Mouse (Mus musculus): ENCODE data around the gene Myo1h.

The Myo1h gene

GRCm38 (mm10) chr5:114288874-114289273 lies at the start of gene Myo1h:
Myo1h (plus strand) TSS chr5:114289166.
- DNase-seq (ENCODE audit: low spot score in 2 of 2), result no peak

DNA sequence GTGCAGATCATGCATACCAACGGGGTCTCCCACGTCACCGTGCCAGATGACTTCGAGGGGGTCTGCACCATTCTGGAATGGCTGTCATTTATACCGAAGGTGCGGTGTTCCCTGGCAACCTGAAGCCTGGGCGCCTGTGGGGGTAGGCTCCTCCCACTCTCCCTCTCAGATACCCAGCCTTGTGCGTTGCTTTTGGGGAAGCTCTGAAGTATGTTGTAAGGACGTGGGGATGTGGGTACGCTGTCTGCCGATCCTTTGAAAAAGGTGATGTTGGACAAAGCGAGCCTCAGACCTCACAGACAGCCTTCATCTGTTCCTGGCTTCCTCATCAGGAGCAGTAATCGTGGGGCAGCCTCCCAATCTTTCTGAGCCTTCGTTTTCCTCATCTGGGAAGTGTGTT lies 49.2 kb upstream of the Myo1h start:
- DNase-seq (ENCODE audit: low spot score in 2 of 2), result no peak

DNA sequence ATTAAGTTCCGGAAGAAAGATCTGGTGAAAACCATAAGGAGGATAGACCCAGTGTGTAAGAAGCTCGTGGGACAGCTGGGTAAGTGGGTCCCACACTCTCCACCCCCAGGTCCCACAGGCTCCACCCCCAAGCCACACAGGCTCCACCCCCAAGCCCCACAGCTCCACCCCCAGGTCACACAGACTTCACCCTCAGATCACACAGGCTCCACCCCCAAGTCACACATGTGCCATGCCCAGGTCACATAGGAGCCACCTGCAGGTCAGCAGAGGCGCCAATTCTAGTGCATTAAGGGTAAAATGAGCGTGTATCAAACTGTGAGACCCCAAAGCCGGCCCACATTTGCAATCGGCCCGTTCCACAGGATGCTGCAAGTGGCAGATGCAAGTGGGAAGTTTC lies 42.5 kb upstream of the Myo1h start:
- no peak for DNase-seq (ENCODE audit: low spot score in 2 of 2)

- DNase-seq (ENCODE audit: low spot score in 2 of 2), result peak; percentile 42 to 43
Observed at GRCm38 (mm10) chr5:114248174-114248589, 40.8 kb upstream of the Myo1h start.

DNA sequence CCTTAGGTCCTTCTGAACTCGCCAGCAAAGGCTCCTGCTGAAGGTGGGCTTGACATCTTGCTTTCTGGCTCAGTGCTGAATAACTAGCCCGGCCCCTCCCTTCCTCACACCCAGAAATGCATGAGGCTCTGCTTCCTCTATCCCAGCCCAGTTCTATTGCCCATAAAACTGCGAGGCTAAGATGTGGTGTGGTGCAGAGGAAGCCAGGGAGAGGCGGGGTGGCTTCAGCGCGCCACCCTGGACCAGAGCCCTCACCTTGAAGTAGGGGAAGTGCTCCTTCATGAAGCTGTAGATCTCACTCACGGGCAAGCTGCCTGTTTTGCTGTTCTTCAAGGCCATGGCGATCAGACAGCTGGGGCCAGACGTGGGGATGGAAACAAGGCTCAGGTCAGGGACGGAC lies 29.5 kb upstream of the Myo1h start:
- no peak for DNase-seq (ENCODE audit: low spot score in 2 of 2)

GRCm38 (mm10) chr5:114261494-114261893 lies 27.5 kb upstream of the Myo1h start:
- no peak for DNase-seq (ENCODE audit: low spot score in 2 of 2)

- no peak for DNase-seq (ENCODE audit: low spot score in 2 of 2)
Observed at GRCm38 (mm10) chr5:114264030-114264459, 24.9 kb upstream of the Myo1h start.

- DNase-seq (ENCODE audit: low spot score in 2 of 2), result no peak
Observed at GRCm38 (mm10) chr5:114264791-114265190, 24.2 kb upstream of the Myo1h start.

- DNase-seq (ENCODE audit: low spot score in 2 of 2), result no peak
Observed at GRCm38 (mm10) chr5:114268646-114269045, 20.3 kb upstream of the Myo1h start.

DNA sequence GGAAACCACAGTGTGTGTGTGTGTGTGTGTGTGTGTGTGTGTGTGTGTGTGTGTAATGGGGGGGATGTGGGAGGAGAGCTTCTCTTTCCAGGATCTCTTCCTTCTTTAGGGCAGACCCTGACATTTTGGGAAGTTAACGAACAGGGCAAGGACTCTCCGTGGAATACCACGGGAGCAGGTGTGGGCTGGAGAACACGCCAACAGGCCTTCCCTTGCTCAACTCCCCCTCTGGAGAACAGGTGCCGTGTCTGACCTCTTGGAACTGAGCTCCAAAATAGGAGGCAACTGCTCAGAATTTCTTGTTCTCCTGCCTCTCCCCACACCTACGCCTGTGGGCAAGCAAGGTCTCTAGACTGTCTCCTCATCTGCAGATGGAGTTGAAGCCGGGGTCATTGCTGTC lies 19.5 kb upstream of the Myo1h start:
- DNase-seq (ENCODE audit: low spot score in 2 of 2), result no peak

DNA sequence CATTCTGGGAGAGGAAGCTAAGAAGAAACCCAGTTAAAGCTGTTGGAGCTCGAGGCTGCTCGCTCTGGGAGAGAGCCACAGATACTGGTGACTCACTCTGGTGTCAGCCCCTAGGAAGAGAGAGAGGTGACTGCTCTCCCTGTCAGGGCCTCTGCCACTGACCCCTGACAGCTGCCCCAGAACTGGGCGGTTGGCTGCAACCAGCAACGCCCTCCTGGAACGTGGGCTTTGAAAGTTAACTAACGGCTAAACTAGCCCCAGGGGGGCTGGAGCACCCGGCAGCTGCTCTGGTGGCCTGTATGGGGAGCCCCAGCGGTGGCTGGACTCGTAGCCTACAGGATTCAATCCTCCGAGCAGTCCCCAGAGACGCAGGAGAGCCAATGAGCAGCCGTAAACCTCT lies 19.0 kb upstream of the Myo1h start:
- DNase-seq (ENCODE audit: low spot score in 2 of 2), result no peak

DNA sequence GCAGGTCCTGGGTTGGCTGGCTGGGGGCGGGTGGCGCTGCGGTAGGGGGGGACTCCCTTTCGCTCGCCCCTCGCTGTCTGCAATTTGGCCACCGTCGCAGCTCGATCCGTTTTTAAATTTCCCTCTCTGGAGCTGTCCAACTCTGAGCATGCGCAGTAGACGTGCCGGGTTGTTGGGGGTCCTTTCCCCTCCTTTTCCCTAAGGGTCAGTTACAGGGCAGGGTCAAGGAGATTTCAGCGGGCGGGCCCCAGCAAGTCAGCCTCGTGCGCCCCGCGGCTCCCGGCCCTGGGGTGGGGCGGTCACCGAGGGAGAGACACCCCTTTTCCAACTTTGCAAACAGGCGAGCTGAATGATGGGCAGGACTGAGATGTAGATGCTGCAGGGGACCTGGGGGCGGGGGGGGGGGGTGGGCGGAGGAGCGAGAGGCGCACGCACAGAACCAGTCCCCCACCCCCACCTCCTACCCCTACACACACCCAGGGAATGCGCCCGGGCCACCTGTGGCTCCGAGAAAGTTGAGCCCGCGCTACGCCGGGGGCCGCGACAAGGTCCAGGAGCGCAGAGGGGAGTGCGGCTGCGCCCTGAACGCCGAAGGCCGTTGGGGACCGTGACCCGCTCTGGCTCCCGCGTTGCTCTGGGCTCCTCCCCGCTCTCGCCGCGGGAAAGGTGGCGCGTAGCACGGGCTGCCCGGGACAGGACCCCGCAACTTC lies 15.1 kb upstream of the Myo1h start, which contains the start of gene Foxn4:
Gene Foxn4 (minus strand): TSS at position 115 of the 710 bp plus-strand sequence.
- DNase-seq (ENCODE audit: low spot score in 2 of 2), result no peak

DNA sequence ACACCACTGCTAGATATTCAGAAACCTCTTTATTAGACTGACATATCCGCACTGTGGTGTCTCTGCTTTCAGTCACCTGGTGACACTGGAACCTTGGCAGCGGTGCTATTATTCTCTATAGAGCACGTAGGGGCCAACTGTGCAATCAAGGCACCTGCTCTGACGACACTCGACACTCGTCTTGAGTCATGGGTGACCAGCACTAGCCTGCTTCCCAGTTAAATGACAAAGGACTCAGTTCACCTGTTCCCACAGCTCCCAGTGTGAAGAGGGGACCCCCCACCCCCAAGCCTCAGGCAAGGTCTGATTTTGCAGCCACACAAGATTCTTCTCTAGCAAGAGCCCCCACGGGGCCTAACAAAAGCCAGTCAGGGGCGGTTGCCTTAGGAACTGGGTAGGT lies 13.6 kb upstream of the Myo1h start:
- no peak for DNase-seq (ENCODE audit: low spot score in 2 of 2)

DNA sequence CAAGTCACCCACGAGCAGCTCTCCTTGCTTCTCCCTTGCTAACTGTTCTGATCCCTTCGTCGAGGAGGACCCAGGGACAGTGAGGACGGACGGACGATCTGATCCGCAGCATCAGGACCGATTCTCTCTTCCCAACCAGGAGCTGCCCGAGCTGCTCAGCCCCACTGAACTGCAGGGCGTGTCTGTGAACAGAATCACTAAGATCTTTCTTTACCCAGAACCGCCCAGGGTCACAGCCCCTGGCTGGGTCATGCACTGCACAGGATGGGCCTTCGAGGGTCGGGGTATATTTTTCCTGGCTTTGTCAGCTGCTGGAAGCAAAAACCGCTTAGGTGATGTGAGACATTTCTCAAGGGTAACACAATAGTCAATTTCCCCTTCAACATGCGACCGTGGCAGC lies 13.0 kb upstream of the Myo1h start:
- DNase-seq (ENCODE audit: low spot score in 2 of 2), result no peak

GRCm38 (mm10) chr5:114279382-114280143 lies 9.4 kb upstream of the Myo1h start:
- DNase-seq (ENCODE audit: low spot score in 2 of 2), result no peak

- DNase-seq (ENCODE audit: low spot score in 2 of 2), result no peak
Observed at GRCm38 (mm10) chr5:114282346-114282745, 6.6 kb upstream of the Myo1h start.

DNA sequence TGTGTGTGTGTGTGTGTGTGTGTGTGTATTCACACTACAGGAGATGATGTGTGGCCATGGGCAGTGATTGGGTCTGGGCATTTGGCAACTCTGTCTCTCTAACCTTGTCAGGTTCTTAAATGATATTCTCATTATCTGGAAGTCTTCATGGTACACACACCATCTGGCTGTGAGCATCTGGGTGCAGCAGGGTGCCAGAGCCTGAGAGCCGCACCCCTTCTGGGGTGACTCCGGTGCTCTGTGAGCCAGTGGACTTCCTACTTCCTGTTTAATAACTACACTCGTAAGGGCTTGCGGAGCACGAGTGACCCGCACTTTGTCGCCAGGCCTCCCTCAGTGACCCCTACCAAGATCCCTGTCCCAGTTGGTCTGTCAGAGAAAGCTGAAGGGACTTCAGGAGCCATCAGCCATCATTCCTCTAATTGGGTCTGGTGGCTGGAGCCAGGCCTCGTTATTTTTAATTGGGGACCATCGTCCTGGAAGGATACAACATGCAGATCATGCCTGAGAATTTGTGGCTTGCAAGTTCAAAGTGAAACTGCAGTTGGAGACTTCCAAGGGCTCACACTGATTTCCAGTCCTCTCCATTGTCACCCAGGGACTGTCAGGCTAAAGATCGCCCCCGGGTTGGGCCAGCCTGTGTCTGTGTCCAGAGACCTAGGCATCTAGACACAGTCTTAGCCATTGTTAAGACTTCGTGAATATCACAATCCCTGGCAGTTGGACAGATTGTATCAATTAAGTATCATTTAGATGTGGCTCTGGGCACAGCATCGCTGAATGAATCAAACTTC lies 4.2 kb upstream of the Myo1h start:
- DNase-seq (ENCODE audit: low spot score in 2 of 2), result no peak

- DNase-seq (ENCODE audit: low spot score in 2 of 2), result no peak
Observed at GRCm38 (mm10) chr5:114285398-114285700, 3.6 kb upstream of the Myo1h start.

GRCm38 (mm10) chr5:114286102-114286501 lies 2.9 kb upstream of the Myo1h start:
- no peak for DNase-seq (ENCODE audit: low spot score in 2 of 2)

DNA sequence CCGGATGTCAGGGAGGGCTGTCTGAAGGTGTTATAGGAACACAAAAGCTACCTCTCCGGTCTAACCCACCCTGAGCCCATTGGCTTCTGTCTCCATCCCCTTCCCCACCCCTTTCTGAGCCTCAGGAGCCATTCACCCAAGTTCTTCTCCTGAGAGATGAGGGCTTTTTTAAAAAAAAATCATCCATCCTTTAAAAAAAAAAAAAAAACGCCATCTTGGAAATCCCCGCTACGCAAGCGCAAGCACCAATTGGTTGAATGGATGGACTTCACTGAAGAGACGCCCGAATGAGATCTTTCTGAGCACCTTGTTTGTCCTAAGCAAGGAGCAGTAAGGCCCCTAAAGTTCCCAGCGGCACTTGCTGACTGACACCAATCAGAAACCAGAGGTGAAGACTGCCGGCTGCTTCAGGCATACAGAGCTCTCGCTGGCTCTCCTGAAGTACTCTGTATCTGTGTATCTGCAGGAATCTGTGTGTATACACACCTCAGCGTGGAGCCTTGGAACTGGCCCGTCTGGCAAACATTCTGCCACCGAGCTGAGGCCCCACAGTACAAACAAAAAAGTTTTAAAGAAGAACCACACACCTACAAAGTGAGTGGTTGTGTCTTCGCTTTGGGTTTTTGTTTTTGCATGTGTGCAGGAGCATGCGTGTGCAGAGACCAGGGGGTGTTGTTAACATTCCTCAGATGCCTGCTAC lies 1.9 kb upstream of the Myo1h start:
- DNase-seq (ENCODE audit: low spot score in 2 of 2), result no peak

GRCm38 (mm10) chr5:114288396-114288795 lies 570 bp upstream of the Myo1h start:
- DNase-seq (ENCODE audit: low spot score in 2 of 2), result no peak

- no peak for DNase-seq (ENCODE audit: low spot score in 2 of 2)
Observed at GRCm38 (mm10) chr5:114290004-114290403, 1.0 kb downstream of the Myo1h start.

Data from heart, adult 9 months (tissue).